ENCODE assay signal across 5 mouse cellular contexts in the genomic region with DNA sequence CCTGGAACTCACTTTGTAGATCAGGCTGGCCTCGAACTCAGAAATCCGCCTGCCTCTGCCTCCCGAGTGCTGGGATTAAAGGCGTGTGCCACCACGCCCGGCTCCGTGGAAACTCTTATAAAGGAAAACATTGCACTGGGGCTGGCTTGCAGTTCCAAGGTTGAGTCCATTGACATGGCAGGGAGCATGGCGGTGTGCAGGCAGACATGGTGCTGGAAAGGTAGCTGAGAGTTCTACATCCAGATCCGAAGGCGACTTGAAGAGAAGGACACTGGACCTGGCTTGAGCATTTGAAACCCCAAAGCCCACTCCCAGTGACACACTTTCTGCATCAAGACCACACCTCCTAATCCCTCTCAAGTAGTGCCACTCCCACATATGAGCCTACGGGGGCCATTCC. TPM values are rescaled to one million over a fixed set of nuclear protein-coding genes. Genes with fewer than 3 reads are reported as not detected.
DNase-seq lines count a peak whose midpoint lies in the region; ATAC-seq and TF ChIP-seq lines count a peak whose summit lies in the region.
"Not testable (repeated sequence)": the region's sequence is repeated elsewhere in the genome, so short reads cannot be mapped to it uniquely, and the experiment has no call there.
"Had no signal": no experiment of that assay in that cellular context is flagged by ENCODE, and none has a peak within 500 bp of the region (broad histone marks: within the 10 kb centered on the region; RNA-seq: fewer than 3 reads in every experiment).

No protein-coding gene starts in this region.

- not testable (repeated sequence) for H3K9me3 ChIP-seq in midbrain, embryonic 11.5 days (ENCODE audit: control insufficient read depth, low read length)

- H3K36me3 ChIP-seq in heart, adult 2 months (ENCODE audit: control insufficient read depth, insufficient read depth, low read length); midbrain, embryonic 11.5 days (ENCODE audit: control insufficient read depth, insufficient read depth, low read length): not testable (repeated sequence)

- not testable (repeated sequence) for ATAC-seq in midbrain, embryonic 11.5 days (ENCODE audit: low FRiP score)

- WGBS in heart, adult 2 months, result 96% methylated on average over 11 of the region's 11 CpGs
- WGBS in midbrain, embryonic 11.5 days, result 97% methylated on average over 11 of the region's 11 CpGs

- DNase-seq in gastrocnemius, adult 2 months; heart, adult 2 months: not testable (repeated sequence)
- DNase-seq in heart, adult 11 months, result peak; percentile 84
- DNase-seq in midbrain, embryonic 11.5 days (ENCODE audit: low spot score, missing footprints), result peak; percentile 51

- 0 out of 2 replicates have a peak overlapping the region, but pooled peaks have one; percentile 4 for H3K27ac ChIP-seq in gastrocnemius, adult 2 months
- H3K27ac ChIP-seq in heart, adult 2 months, result peak overlapping the region; percentile 11
- H3K27ac ChIP-seq in midbrain, embryonic 11.5 days (ENCODE audit: low read depth, low read length), result not testable (repeated sequence)

- not testable (repeated sequence) for H3K4me3 ChIP-seq in gastrocnemius, adult 2 months; heart, adult 2 months; midbrain, embryonic 11.5 days (ENCODE audit: low read depth, low read length)

- not testable (repeated sequence) for TF ChIP-seq POLR2A in heart, adult 2 months (IDR thresholded peaks at IDR 0.05; ENCODE audit: insufficient read depth, low read depth, low read length)

- H3K9ac ChIP-seq in heart, adult 2 months (ENCODE audit: low read depth, low read length); midbrain, embryonic 11.5 days (ENCODE audit: low read length): not testable (repeated sequence)

- not testable (repeated sequence) for TF ChIP-seq EP300 in heart, adult 2 months (IDR thresholded peaks at IDR 0.05; ENCODE audit: insufficient read depth, low read depth, low read length)

- H3K4me2 ChIP-seq in midbrain, embryonic 11.5 days, result not testable (repeated sequence)

- H3K4me1 ChIP-seq in heart, adult 2 months (ENCODE audit: control insufficient read depth, insufficient read depth, low read length), result peaks cover 16% of the 10 kb centered on the region
- not testable (repeated sequence) for H3K4me1 ChIP-seq in midbrain, embryonic 11.5 days (ENCODE audit: control insufficient read depth, insufficient read depth, low read length)

- H3K27me3 ChIP-seq in heart, adult 2 months (ENCODE audit: control insufficient read depth, insufficient read depth, low read length); midbrain, embryonic 11.5 days (ENCODE audit: control insufficient read depth, insufficient read depth, low read length): not testable (repeated sequence)

- not testable (repeated sequence) for H3K79me2 ChIP-seq in heart, adult 2 months (replicated peaks; ENCODE audit: control insufficient read depth, insufficient read depth, low read length)

- intact Hi-C loops in gastrocnemius, adult 2 months (cut with DNase I); heart, adult 2 months (cut with DNase I): not testable (repeated sequence)

- not testable (repeated sequence) for TF ChIP-seq CTCF in gastrocnemius, adult 2 months (IDR thresholded peaks at IDR 0.05); heart, adult 2 months (IDR thresholded peaks at IDR 0.05)

RNA-seq across cellular contexts. Expression of a gene that starts 26.9 kb away (rescaled TPM):
- total RNA-seq in gastrocnemius, adult 2 months (2021), result 10 to 100 TPM; 13.8 to 17.0 TPM
- total RNA-seq in heart, adult 2 months (2021), result 10 to 100 TPM; 53.4 to 67.5 TPM
- polyA plus RNA-seq in heart, adult 2 months (2012; rRNA removed), result 56.7 and 58.4 TPM in 2 replicates
- polyA plus RNA-seq in midbrain, embryonic 11.5 days (2014; fragmentation: Nextera tagmentation; extraction: Ambion mirVana), result 11.7 and 13.5 TPM in 2 replicates
- total RNA-seq: MEL had no signal

RNA-seq across cellular contexts. Expression of a gene that starts 46.8 kb away (rescaled TPM):
- total RNA-seq in gastrocnemius, adult 2 months (2021), result 1 to 10 TPM; 5.8 to 7.1 TPM
- 10 to 100 TPM; 12.2 to 15.2 TPM for total RNA-seq in heart, adult 2 months (2021)
- 23.9 and 31.1 TPM in 2 replicates for polyA plus RNA-seq in heart, adult 2 months (2012; rRNA removed)
- polyA plus RNA-seq in midbrain, embryonic 11.5 days (2014; fragmentation: Nextera tagmentation; extraction: Ambion mirVana), result 33.3 and 37.6 TPM in 2 replicates

RNA-seq across cellular contexts. Expression of a gene that starts 47.2 kb away (rescaled TPM):
- total RNA-seq in gastrocnemius, adult 2 months (2021), result 1 to 10 TPM; 3.3 to 4.4 TPM
- total RNA-seq in heart, adult 2 months (2021), result 1 to 10 TPM; 7.6 to 8.1 TPM
- polyA plus RNA-seq in heart, adult 2 months (2012; rRNA removed), result 5.5 and 7.3 TPM in 2 replicates
- 8.3 and 8.6 TPM in 2 replicates for polyA plus RNA-seq in midbrain, embryonic 11.5 days (2014; fragmentation: Nextera tagmentation; extraction: Ambion mirVana)

RNA-seq across cellular contexts. Expression of a gene that starts 55.7 kb away (rescaled TPM):
- 1 to 10 TPM; 6.5 TPM for total RNA-seq in gastrocnemius, adult 2 months (2021)
- total RNA-seq in heart, adult 2 months (2021), result 10 to 100 TPM; 21.8 to 24.2 TPM
- polyA plus RNA-seq in heart, adult 2 months (2012; rRNA removed), result 27.4 and 35.2 TPM in 2 replicates
- polyA plus RNA-seq in midbrain, embryonic 11.5 days (2014; fragmentation: Nextera tagmentation; extraction: Ambion mirVana), result 139 and 142 TPM in 2 replicates
